Mouse (Mus musculus) MEL (cell line): ENCODE measurements around the gene Trim62.

Experiments
- CTCF ChIP-seq, 3 experiments: IDR thresholded peaks in 2 of 3; conservative IDR thresholded peaks in 1 of 3; 2 replicates each; pipeline ENCODE4 v1.5.1; 2011 to 2012; ENCODE audit warnings: low read length in 3 of 3, low read depth in 2 of 3, mild to moderate bottlenecking in 2 of 3, improper control_type of control experiment in 1 of 3, inconsistent platforms in 1 of 3, mixed read lengths in 1 of 3, moderate library complexity in 1 of 3; ENCODE audit not compliant: control insufficient read depth in 1 of 3, insufficient read depth in 1 of 3, poor library complexity in 1 of 3, severe bottlenecking in 1 of 3
- ETS1 ChIP-seq: IDR thresholded peaks from 2 replicates; pipeline ENCODE4 v1.6.1; 2012; ENCODE audit warnings: low read depth, mild to moderate bottlenecking, inconsistent platforms, low read length, improper control_type of control experiment, moderate library complexity
- GABPA ChIP-seq: IDR thresholded peaks from 2 replicates; pipeline ENCODE4 v1.6.1; 2012; ENCODE audit warnings: low read depth, mild to moderate bottlenecking, inconsistent platforms, low read length, improper control_type of control experiment, moderate library complexity
- POLR2A ChIP-seq, 2 experiments: IDR thresholded peaks; 2 replicates each; pipeline ENCODE4 v1.6.1; 2011 to 2012; ENCODE audit warnings: low read length in 2 of 2, mild to moderate bottlenecking in 2 of 2, control low read depth in 1 of 2, improper control_type of control experiment in 1 of 2, low read depth in 1 of 2, moderate library complexity in 1 of 2; ENCODE audit not compliant: control insufficient read depth in 1 of 2, insufficient read depth in 1 of 2, poor library complexity in 1 of 2

GRCm38 (mm10) chr4:128942346-128942745, 59.0 kb downstream of the Trim62 start:
- no peak for TF ChIP-seq ETS1
- TF ChIP-seq POLR2A (IDR thresholded peaks at IDR 0.05; ENCODE audit: control insufficient read depth in 1 of 2, insufficient read depth in 1 of 2, low read depth in 1 of 2, low read length in 2 of 2, poor library complexity in 1 of 2) = no peak
- peak; percentile 57 to 66 (median 60) for TF ChIP-seq CTCF (IDR thresholded peaks at IDR 0.05 in 2 of 3, conservative IDR thresholded peaks at IDR 0.05 in 1 of 3; ENCODE audit: control insufficient read depth in 1 of 3, insufficient read depth in 1 of 3, low read depth in 2 of 3, low read length in 3 of 3, poor library complexity in 1 of 3, severe bottlenecking in 1 of 3)
- TF ChIP-seq GABPA = no peak
